Mouse (Mus musculus): ENCODE measurements at regions not wholly inside any gene's neighbourhood (a gene's known extent, or its start where the extent isn't known, plus 50 kb on each side); places are given as distances from the start of the nearest gene placed in this dataset.

GRCm38 (mm10) chr16:95886131-95886530 lies 104.6 kb downstream of the Psmg1 start:
- DNase-seq (ENCODE audit: low read depth, low spot score) = no peak

- no peak for DNase-seq (ENCODE audit: low read depth, low spot score)
Measured at GRCm38 (mm10) chr16:95873297-95873696, 117.5 kb downstream of the Psmg1 start.

- DNase-seq (ENCODE audit: low read depth, low spot score) = no peak
Measured at GRCm38 (mm10) chr16:95872436-95872835, 118.3 kb downstream of the Psmg1 start.

- no peak for DNase-seq (ENCODE audit: low read depth, low spot score)
Measured at GRCm38 (mm10) chr16:95870291-95870690, 120.5 kb downstream of the Psmg1 start.

- no peak for DNase-seq (ENCODE audit: low read depth, low spot score)
Measured at GRCm38 (mm10) chr16:95869501-95869900, 121.3 kb downstream of the Psmg1 start.

- no peak for DNase-seq (ENCODE audit: low read depth, low spot score)
Measured at GRCm38 (mm10) chr16:95868896-95869295, 121.9 kb downstream of the Psmg1 start.

GRCm38 (mm10) chr16:95867516-95867915 lies 123.2 kb downstream of the Psmg1 start:
- no peak for DNase-seq (ENCODE audit: low read depth, low spot score)

GRCm38 (mm10) chr16:95866866-95867420 lies 123.8 kb downstream of the Psmg1 start:
- no peak for DNase-seq (ENCODE audit: low read depth, low spot score)

GRCm38 (mm10) chr16:95865603-95866002 lies 125.2 kb downstream of the Psmg1 start:
- no peak for DNase-seq (ENCODE audit: low read depth, low spot score)

- DNase-seq (ENCODE audit: low read depth, low spot score) = no peak
Measured at GRCm38 (mm10) chr16:95864646-95865045, 126.1 kb downstream of the Psmg1 start.

- no peak for DNase-seq (ENCODE audit: low read depth, low spot score)
Measured at GRCm38 (mm10) chr16:95864106-95864505, 126.7 kb downstream of the Psmg1 start.

GRCm38 (mm10) chr16:95863565-95863964 lies 127.2 kb downstream of the Psmg1 start:
- DNase-seq (ENCODE audit: low read depth, low spot score) = no peak

- DNase-seq (ENCODE audit: low read depth, low spot score) = no peak
Measured at GRCm38 (mm10) chr16:95862621-95863020, 128.1 kb downstream of the Psmg1 start.

GRCm38 (mm10) chr16:95861231-95861690 lies 129.5 kb downstream of the Psmg1 start:
- DNase-seq (ENCODE audit: low read depth, low spot score) = no peak

- DNase-seq (ENCODE audit: low read depth, low spot score) = no peak
Measured at GRCm38 (mm10) chr16:95860810-95861209, 129.9 kb downstream of the Psmg1 start.

- no peak for DNase-seq (ENCODE audit: low read depth, low spot score)
Measured at GRCm38 (mm10) chr16:95860111-95860510, 130.6 kb downstream of the Psmg1 start.

- DNase-seq (ENCODE audit: low read depth, low spot score) = no peak
Measured at GRCm38 (mm10) chr16:95857403-95857802, 133.4 kb downstream of the Psmg1 start.

- no peak for DNase-seq (ENCODE audit: low read depth, low spot score)
Measured at GRCm38 (mm10) chr16:95855230-95855629, 135.5 kb downstream of the Psmg1 start.

- DNase-seq (ENCODE audit: low read depth, low spot score) = no peak
Measured at GRCm38 (mm10) chr16:95851907-95852306, 138.9 kb downstream of the Psmg1 start.

GRCm38 (mm10) chr16:95848555-95849082 lies 142.1 kb downstream of the Psmg1 start:
- DNase-seq (ENCODE audit: low read depth, low spot score) = peak; percentile 63

- DNase-seq (ENCODE audit: low read depth, low spot score) = no peak
Measured at GRCm38 (mm10) chr16:95847765-95848483, 142.8 kb downstream of the Psmg1 start.

- no peak for DNase-seq (ENCODE audit: low read depth, low spot score)
Measured at GRCm38 (mm10) chr16:95845323-95845860, 143.5 kb downstream of the Ets2 start.

- peak; percentile 52 for DNase-seq (ENCODE audit: low read depth, low spot score)
Measured at GRCm38 (mm10) chr16:95844691-95845090, 142.8 kb downstream of the Ets2 start.

Data from mesoderm, embryonic 11.5 days (tissue).